Mouse (Mus musculus) MN1 (cell line): ENCODE measurements around the gene Slc16a5.

Experiments used
- DNase-seq: peaks from one replicate; pipeline ENCODE4 v3.0.0-alpha.2; 2016; ENCODE audit warnings: low spot score

Gene Slc16a5

GRCm38 (mm10) chr11:115462243-115462891 lies at the start of gene Slc16a5:
Slc16a5 (plus strand) TSS chr11:115462474.
- DNase-seq = no peak

DNA sequence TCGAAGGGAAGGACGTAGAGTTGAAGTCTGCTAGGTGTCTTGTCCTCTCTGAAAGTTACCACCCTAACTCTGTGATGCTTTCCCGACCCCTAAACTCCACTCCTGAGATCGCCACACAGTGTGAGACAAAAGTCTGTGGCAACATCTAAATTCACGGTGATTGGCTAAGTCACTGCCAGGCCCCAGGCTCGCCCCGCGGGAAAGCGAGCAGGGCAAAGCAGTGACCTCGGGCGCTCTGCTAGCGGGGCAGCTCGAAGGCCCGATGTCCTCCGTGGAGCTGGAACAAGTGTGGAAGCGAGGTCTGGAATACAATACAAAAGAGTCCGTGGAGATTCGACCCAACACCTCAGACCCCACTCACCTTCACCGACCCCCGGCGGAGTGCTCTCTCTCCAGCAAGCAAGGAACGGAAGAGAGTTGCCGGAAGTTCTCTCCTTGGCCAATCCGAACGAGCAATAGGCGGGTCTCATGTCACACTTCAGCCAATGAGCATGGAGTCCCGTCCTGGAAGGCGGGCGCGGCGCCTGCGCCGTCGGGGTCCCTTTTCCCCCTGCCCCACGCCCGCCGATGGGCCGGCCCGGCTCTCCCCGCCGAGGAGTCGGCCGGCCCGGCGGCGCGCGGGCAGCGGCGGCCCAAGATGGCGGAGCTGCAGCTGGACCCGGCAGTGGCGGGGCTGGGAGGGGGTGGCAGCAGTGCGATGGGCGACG lies 42.6 kb upstream of the Slc16a5 start, which contains the start of the genes Atp5h and Kctd2:
Atp5h (minus strand) TSS at position 432 of the 707 bp plus-strand sequence.
Kctd2 (plus strand) TSS at position 598 of the 707 bp plus-strand sequence.
- peak; percentile 97 for DNase-seq

DNA sequence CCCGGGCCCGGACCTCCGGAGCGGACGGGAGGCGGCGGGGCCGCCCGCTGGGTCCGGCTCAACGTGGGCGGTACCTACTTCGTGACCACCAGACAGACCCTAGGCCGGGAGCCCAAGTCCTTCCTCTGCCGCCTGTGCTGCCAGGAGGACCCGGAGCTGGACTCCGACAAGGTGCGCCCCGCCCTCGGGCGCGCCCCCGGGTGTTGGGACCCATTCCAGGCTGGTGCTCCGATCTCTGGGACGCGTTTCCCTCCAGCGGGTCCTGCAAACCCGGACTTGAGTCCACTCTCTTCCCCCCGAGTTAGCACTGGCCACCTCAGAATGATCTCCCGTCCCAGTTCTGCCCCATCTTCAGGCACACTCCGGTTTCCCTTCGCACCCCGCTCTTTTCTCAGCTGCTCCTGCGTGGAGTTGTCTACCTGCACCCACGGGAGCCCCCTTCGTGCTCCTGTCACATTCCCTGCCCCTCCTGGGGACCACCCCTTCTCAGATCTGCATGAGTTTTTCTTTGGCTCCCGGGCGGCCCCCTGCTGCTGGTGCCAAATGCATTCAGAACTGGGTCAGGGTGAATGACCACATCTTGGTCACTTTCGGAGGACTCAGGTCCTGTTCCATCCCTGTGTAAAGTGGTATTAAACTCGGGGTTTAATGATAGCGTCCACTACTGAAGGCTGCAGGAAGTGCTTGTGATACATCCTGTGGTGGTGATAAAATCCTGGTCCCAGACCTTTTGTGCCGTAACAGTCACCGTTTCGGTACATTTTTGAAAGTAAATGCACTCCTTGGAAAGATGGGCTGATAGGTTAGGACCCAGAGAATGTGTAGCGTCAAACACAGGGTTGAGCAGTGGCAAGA lies 41.7 kb upstream of the Slc16a5 start:
- peak; percentile 67 for DNase-seq

DNA sequence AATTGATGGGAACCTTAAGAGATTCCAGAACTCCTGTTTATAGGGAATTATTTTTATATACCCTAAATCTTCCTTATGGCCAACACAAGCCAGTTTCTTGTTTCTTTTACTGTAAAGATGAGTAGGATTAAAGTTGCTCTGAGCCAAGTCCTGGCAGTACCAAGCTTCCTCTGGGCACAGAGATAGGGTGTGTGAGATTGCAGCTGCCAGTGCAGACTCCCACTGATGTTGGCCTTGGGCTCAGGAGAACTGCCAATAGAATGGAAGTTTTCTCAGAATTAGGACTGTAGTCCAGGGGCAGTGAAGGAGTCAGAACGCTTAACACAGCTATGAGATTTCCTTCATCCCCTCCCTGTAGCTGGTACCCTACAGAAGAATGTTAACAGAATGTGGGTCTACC lies 40.9 kb upstream of the Slc16a5 start:
- no peak for DNase-seq

DNA sequence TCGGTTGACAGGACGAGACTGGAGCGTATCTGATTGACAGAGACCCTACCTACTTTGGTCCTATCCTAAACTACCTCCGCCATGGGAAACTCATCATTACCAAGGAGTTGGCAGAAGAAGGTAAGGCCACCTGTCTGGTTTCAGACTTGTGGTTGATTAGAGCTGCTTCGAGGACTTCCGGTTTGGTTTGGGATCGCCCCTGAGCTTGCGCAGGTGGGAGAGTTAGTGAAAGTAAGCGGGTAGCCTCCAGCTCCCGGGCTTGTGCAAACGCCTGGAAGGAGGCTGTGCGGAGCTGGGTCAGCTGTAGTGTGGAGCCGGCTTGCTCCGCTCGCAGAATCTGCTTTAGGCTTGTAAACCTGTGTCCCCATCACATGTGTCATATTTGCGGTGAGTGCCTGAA lies 40.3 kb upstream of the Slc16a5 start:
- no peak for DNase-seq

DNA sequence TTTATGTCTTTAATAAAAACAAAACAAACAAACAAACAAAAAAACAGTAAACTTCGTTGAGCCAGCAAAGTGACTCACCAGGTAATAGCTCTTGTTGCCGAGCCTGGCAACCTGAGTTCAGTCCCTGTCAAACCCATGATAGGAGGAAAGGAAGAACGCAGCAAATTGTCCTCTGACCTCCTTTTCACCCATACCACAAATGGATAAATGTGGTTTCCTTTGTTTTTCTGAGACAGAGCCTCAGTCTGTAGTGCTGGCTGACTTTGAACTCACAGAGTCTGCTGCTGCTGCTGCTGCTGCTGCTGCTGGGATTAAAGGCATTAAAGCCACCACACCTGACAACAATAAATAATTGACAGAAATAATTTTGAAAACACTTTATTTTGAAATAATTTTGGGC lies 39.2 kb upstream of the Slc16a5 start:
- no peak for DNase-seq

- no peak for DNase-seq
Measured at GRCm38 (mm10) chr11:115424666-115425065, 37.6 kb upstream of the Slc16a5 start.

GRCm38 (mm10) chr11:115425671-115426070 lies 36.6 kb upstream of the Slc16a5 start:
- no peak for DNase-seq

DNA sequence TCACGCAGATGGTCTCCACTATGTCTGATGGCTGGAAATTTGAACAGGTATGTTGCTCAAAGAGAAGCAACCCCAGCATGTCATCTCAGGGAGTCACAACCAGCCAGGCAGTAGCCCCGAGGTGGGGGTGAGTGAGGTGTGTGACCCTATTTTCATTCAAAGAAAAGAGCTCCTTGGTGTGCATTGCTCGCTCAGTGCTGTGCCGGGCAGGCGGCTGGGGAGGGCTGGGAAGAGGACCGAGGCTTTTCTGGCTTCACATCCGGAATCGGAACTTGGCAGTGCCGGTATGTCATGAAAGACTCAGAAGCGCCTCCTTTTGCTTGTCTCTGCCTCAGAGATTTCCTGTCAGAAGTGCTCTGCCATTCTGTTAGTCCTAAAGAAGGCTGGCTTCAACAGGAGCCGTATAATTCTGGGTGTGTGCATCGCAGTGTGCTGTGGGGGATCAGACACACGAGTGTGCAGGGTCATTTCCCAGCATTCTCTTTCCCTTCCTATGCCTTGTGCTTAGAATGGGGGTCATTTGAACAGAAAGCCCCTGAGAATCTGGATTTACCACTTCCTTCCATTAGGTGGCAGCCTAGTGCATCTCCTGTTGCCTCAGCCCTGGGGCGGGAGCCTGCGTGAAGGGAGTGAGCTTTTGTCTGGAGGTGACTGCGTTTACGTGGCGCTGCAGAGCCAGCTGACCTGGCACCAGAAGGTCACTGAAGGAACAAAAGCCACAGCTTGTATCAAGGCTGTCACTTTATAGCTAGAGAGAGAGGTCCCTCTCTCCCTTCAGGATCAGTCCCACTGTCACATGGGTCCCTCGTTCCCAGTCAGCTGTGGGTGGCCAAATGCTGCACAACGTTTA lies 34.6 kb upstream of the Slc16a5 start:
- peak; percentile 86 for DNase-seq

- DNase-seq = no peak
Measured at GRCm38 (mm10) chr11:115429307-115429706, 33.0 kb upstream of the Slc16a5 start.

- no peak for DNase-seq
Measured at GRCm38 (mm10) chr11:115430561-115430960, 31.7 kb upstream of the Slc16a5 start.

DNA sequence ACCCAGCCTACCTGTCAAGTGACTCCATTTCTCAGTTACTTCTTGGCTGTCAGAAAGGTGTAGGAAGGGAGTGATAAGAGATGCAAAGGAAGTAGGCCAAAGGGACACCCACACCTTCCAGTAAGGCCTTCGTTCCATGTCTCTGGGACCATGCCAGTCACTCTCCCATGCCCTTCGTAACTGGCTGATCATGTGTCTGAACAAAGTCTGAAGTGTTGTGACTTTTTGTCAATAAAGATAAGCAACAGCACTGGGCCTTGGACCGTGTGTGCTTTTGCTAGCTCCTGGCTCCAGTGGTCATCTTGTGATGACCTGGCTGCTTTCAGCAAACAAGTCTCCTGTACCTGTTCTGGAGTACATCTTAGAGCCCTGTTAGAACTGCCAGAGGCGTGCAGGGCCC lies 29.5 kb upstream of the Slc16a5 start:
- no peak for DNase-seq

DNA sequence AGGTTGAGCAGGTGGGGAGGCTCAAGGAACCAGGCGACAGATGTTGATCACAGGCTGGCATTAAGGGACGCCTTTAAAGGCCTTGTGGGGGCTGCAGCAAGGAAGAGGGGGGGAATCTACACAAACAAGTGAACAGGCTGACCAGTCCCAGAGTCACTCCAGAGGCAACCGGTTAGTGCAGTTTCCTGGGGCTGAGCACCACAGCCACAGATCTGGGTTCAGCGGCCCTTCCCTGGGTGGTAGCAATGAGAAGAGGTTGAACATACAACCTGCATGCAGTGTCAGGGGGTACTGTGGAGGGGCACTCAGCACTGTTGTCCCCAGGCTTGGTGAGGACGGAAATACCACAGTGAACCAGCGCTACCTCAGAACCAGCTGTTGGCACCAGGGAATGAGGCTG lies 28.9 kb upstream of the Slc16a5 start:
- DNase-seq = no peak

DNA sequence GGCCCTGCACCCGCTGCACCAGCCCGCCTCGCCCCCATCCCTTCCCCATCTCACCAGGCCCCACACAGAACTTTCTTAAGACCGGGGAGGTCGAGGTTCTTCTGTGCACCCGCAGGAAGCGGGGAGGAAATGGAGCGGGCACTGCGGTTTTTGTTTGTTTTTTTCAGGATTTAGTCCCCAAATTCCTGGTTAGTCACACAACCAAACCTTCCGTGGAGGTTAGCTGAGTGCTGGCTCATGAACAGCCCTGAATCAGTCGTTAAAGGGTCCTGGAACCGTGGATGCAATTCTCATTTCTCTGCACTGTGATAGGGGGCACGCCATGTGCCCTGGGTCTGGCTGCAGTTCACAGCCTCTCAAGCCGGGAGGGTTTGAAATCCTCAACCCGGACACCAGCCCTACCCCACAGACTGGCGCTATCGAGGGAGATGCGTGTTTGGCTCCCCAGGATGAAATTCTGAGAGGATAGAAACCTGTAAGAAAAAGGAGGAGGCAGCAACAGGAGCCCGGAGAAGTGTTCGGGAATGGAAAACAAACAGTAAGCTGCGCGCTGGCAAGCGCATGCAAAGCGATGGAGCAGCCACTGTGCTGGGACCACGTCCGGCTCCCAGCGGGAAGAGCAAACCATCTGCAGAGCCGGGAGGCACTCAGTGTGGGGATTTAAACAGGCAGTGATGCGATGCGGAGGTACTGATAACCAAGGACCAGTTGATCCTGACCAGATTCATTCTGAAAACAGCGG lies 26.5 kb upstream of the Slc16a5 start:
- DNase-seq = peak; percentile 64

DNA sequence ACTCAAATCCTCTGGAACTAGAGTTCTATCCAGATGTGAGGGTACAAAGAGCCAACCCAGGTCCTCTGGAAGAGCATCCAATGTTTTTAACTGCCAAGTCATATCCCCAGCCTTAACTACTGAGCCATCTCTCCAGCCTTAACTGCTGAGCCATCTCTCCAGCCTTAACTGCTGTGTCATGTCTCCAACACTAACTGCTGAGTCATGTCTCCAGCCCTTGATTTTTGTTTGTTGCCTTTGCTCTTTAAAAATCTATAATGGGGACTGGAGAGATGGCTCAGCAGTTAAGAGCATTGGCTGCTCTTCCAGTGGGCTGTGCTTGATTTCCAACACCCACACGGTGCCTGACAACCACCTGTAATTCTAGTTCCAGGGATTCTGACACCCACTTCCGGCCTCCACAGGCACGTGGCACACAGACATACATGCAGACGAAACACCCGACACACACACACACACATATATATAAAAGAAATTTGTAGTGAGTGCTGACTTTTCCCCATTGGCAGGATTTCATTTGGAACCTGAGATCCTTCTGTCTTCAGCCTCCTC lies 24.6 kb upstream of the Slc16a5 start:
- DNase-seq = no peak

DNA sequence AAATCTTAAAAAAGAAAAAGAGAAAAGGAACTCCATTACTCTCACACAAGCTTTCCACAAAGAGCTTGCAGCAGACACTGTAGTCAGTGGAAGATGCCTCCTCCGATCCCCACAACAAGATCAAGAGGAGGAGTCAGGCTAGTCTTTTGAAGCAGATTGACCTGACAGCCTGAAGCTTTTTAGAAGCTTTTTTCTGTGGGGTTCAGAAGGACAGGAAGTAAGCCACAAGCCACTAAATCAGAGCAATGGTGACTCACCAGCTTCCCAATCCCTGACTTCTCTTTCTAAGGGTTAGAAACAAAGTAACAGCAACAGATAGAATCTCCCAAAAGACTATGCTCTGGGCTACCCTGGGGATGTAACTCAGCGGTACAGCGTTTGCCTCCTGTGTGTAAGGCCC lies 22.9 kb upstream of the Slc16a5 start:
- no peak for DNase-seq

- no peak for DNase-seq
Measured at GRCm38 (mm10) chr11:115439906-115440595, 22.2 kb upstream of the Slc16a5 start, which contains the start of gene Trim80. Trim80 (plus strand) TSS chr11:115440545.

GRCm38 (mm10) chr11:115441417-115441816 lies 20.9 kb upstream of the Slc16a5 start:
- no peak for DNase-seq

GRCm38 (mm10) chr11:115446906-115447305 lies 15.4 kb upstream of the Slc16a5 start:
- no peak for DNase-seq

DNA sequence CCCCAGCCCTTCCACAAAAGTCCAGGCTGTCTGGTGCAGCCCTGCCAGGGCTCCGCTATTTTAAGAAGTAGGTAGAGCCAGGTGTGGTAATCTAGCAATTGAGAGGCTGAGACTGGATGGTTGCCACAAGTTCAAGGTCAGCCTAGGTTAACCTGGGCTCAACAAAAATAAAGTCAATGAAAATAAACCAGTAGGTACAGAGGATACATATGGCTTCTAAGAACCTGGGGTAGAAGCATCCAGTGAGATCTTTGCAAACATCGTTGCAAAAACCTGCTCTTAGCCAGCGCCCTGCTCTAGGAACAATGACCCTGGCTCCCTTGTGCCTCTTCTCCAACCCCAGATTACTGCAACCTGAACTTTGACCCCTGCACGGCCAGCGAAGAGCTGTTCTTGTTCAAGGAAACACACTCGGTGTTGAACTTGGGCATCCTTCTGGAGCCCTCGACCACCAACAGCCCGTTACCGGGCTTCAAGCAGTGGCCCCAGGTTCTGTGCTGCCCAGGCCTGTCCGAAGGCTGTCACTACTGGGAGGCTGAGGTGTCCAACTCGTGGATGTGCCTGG lies 14.9 kb upstream of the Slc16a5 start:
- no peak for DNase-seq
